Mouse (Mus musculus) limb, embryonic 11.5 days (tissue): ENCODE results near the gene Vps41. TPM values are rescaled to one million over a fixed set of nuclear protein-coding genes. Genes with fewer than 3 reads are reported as not detected.

ENCODE experiments used
- ATAC-seq: fragments of 200-750 bp; cut with Nextera tagmentation; 2 replicates; pipeline ENCODE4 v1.8.0; 2017; ENCODE audit warnings: low read depth; ENCODE audit not compliant: insufficient number of reproducible peaks, low FRiP score, low TSS enrichment
- DNase-seq: peaks from one replicate; pipeline ENCODE4 v3.0.0-alpha.2; 2015; ENCODE audit warnings: low spot score
- H3K27ac ChIP-seq: fragments of 300-500 bp; sonication (generic); replicated peaks from 2 replicates; pipeline ENCODE4 v1.5.1; 2014; ENCODE audit warnings: low read depth, mild to moderate bottlenecking, low read length
- H3K27me3 ChIP-seq: fragments of 300-500 bp; sonication (generic); 2 replicates; pipeline ENCODE4 v1.6.1; 2014; ENCODE audit warnings: mild to moderate bottlenecking, low read length, mixed read lengths; ENCODE audit not compliant: control insufficient read depth, insufficient read depth
- H3K36me3 ChIP-seq: fragments of 300-500 bp; sonication (generic); 2 replicates; pipeline ENCODE4 v1.6.1; 2014; ENCODE audit warnings: mild to moderate bottlenecking, low read length, moderate library complexity, mixed read lengths; ENCODE audit not compliant: control insufficient read depth, insufficient read depth
- H3K4me1 ChIP-seq: fragments of 300-500 bp; sonication (generic); 2 replicates; pipeline ENCODE4 v1.6.1; 2014; ENCODE audit warnings: low read length, mixed read lengths; ENCODE audit not compliant: control insufficient read depth, insufficient read depth
- H3K4me2 ChIP-seq: fragments of 300-500 bp; sonication (generic); 2 replicates; pipeline ENCODE4 v1.6.1; 2014; ENCODE audit warnings: low read depth, mild to moderate bottlenecking, moderate library complexity; ENCODE audit not compliant: severe bottlenecking
- H3K4me3 ChIP-seq: fragments of 300-500 bp; sonication (generic); 2 replicates; pipeline ENCODE4 v1.5.1; 2014; ENCODE audit warnings: low read depth, low read length
- H3K9ac ChIP-seq: fragments of 300-500 bp; sonication (generic); 2 replicates; pipeline ENCODE4 v1.6.1; 2014; ENCODE audit warnings: mild to moderate bottlenecking, low read length
- H3K9me3 ChIP-seq: fragments of 300-500 bp; sonication (generic); 2 replicates; pipeline ENCODE4 v1.6.1; 2016; ENCODE audit warnings: low read length; ENCODE audit not compliant: control insufficient read depth
- WGBS: fragments of 180-500 bp; shearing (Covaris S2); extraction: QIAGEN DNeasy Blood & Tissue Kit; methylation state at CpG from one replicate; pipeline ENCODE4 v1.1.7; 2014; 5-methylcytosine and 5-hydroxymethylcytosine counted together
- polyA plus RNA-seq: library from polyadenylated mRNA; unstranded; fragments of >200 nt; fragmentation: Nextera tagmentation; extraction: Ambion mirVana; gene quantifications from 2 replicates; pipeline ENCODE4 v1.2.1, GENCODE M21; 2014

The Vps41 gene
- polyA plus RNA-seq, 1 experiment from 2014 or later: 70.4 TPM

DNA sequence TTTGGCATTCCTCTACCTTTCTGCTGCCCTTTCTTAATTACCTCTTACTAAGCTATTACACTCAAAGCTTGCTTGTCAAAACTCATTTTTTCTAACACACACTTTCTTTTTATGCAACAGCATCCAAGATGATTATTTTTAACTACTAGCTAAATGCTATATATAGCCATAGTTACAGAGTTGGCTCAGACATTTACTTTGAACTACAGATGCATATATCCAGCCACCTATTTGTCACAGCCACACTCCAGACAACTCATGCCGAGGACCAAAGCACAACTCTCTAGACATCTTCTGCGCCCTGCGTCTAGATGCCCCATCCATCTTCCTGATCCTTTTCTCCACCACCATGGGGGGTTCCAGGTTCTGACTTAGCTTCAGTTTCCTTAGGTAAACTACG lies 197.7 kb downstream of the Vps41 start:
- ATAC-seq: no peak
- WGBS: 82% methylated on average over 4 of the region's 4 CpGs

More for the DNA sequence above, 197.7 kb downstream of the Vps41 start:
- no peaks in the 10 kb centered on the region for H3K27me3 ChIP-seq
- no peak for DNase-seq
- H3K9me3 ChIP-seq: no peaks in the 10 kb centered on the region
- H3K4me1 ChIP-seq: no peaks in the 10 kb centered on the region
- no peak overlapping the region for H3K27ac ChIP-seq
- H3K9ac ChIP-seq: no peak overlapping the region
- H3K4me3 ChIP-seq: no peak overlapping the region
- H3K4me2 ChIP-seq: no peak overlapping the region
- no peaks in the 10 kb centered on the region for H3K36me3 ChIP-seq

Other genes starting within 250 kb of the Vps41 start
- gene Amph, start 230.9 kb downstream of the Vps41 start, polyA plus RNA-seq: 0.92 and 1.2 TPM in 2 replicates